Mouse (Mus musculus) embryo, embryonic 10.5 days (tissue): Measurements from ENCODE around the gene Mfsd6l.

ENCODE experiments used
- DNase-seq: peaks from one replicate; pipeline ENCODE4 v3.0.0-alpha.2; 2015; ENCODE audit warnings: low spot score

Mfsd6l gene

DNA sequence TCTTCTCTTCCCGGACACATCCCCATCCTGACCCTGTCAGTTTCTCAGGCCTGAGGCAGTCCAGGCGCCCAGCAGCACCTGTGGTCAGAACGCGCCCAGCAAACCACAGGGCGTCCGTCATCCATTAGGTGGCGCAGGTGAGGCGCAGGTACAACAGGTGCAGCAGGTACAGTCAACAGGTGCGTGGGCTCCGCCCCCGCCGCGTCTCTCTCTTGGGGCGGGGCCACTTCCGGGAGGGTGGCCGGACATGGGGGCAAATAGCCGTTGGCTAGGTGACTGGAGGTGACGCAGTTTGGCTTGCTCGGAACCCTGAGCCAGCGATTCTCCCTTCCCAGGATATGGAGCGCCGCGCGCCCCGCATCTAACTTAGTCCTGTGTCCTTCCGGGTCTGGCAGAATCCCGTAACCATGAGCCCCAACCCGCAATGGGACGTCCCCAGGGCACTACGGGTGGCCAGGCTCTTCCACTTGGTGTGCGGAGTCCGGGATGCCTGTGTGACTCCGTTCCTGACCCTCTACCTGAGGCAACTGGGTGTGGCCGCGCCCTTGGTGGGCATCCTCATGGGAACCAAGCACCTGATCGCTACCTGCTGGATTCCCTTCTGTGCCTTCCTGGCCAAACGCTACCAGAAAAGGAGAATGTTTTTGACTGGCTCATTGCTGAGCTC, at the start of gene Mfsd6l:
TSS of gene Mfsd6l (plus strand) at position 269 of the 667 bp plus-strand sequence.
- DNase-seq = no peak

DNA sequence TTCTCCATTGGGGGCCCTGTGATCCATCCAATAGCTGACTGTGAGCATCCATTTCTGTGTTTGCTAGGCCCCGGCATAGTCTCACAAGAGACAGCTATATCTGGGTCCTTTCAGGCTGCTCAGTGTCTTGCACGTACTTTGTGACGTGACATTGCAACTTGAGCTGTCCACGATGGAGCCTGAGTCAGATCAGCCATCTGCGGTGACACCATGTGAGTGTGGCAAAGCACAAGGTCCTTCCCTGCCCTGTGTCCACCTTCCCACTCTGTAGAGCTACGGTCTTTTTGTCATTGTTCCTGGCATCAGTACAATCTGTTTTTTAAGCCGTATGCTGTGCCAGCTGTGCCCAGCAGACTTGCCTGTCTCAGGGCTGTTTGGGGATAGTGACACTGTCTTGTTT, 48.7 kb upstream of the Mfsd6l start:
- DNase-seq = no peak

DNA sequence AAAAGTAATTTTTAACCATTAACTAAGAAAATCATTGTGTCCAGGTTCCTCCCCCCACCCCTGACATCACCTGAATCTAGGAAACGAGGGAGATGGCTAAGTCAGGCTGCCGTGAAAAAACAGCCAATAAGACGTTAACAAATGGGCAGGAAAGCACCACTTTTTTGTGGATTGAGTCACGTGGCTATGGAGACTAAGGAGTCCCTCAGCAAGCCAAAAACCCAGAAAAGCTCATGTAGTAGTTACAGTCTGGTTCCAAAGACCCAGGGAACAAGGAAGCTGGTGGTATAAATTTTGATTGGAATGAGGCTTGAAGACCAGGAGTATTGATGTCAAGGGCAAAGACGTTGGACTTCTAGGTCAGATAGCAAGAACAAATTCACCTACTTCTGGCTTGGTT, 47.4 kb upstream of the Mfsd6l start:
- no peak for DNase-seq

DNA sequence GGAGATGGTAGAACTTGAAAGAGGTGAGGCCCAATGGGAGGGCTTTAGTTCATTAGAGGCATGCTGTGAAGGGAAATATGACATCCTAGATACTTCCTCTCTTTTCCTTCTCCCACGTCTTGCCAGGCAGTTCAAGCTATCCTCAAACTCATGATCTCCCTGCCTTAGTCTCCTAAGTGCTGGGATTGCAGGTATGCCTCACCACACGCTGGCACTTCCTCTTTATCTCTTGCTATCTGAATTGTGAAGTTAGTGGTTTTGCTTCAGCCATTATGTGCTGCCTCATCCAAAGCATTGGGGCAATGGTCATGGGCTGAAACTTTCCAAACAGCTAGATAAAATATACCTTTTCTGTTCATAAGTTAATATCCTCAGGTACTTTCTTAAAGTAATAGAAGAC, 46.8 kb upstream of the Mfsd6l start:
- DNase-seq = no peak

DNA sequence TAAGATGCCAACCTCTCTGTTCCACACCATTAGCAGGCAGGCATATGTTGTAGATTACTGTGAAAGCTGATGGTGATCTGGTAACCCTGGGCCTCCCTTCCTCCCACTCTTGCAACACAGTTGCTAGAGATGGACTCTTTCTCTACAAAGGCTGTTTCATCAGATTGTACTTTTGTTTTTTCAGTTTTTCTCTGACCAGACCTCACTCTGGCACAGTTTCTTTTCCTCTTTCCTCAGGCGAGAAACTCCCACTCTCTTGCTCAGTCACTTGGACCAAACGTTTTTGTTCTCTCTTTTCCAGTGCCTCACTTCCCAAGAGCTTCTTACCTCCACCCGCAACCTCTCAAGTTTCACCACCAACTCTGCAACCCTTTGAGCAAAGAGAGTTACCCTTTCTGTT, 42.0 kb upstream of the Mfsd6l start:
- no peak for DNase-seq

DNA sequence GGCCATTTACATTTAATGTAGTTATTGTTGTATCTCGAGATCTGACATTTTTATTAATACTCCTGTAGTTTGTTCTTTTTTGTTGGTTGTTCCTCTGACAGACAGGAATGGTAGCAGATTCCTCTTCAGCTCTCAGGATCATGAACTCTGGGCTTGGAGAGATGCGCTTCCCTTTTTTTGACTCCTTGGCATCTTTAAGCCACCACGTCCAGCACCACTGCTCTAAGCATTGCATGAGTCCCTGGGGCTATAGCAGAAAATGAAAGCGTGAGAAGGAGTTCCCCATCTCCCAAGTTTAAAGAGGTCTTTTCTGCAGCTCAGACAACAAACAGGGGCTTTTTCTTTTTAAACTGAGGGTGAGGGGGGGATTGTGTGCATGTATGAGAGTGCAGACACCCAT, 36.6 kb upstream of the Mfsd6l start:
- DNase-seq = no peak

DNA sequence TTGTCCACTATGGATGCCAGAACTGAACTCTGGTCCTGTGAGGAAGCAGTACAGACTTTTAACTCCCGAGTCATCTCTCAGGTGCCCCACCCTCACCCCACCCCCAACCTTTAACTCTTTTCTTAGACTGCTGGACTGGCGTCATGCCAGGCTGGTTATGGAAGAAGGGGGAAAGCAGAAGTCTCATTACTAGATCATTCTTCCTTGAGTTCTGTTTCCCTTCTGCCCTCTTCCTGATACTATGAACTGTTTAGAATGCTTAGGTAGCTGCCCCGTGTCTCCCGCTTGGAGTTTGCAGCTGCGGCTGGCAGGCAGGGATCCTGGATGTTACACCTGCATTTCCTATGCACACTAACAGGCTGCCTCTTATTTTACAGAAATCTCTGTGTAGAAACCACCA, 36.2 kb upstream of the Mfsd6l start:
- no peak for DNase-seq

DNA sequence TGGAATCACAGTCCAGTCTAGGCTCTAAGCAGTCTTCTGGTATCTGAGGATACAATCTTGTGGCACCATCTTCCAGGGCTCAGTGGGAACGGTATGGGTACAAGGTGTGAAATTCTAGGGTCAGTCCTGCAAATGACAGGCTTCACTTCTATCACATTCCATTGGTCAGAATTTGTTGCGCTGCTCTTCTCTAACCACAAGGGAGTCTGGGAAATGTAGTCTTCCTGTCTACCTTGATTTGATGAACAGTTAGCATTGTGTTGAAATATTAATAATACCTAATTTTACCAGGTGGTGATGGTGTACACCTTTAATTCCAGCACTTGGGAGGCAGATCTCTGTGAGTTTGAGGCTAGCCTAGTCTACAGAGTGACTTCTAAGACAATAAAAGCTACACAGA, 35.5 kb upstream of the Mfsd6l start:
- no peak for DNase-seq

DNA sequence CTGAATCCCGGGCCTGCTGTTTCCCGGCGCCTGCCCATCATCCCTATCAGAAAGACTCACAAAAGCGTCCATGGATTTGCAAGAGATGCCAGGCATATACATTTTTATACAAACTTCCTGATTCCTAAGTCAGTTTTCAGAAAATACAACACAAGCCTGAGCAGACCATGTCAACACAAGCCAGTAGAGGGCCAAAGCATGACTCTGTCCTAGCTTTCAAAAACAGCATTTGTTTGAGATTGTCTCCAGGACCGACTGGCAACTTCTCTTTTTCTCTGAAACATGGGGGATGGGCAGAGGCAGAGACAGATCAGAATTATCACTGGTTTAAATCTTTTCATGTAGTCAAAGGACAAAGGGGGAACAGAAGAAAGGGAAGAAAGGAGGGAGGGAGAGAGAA, 34.6 kb upstream of the Mfsd6l start:
- DNase-seq = no peak

DNA sequence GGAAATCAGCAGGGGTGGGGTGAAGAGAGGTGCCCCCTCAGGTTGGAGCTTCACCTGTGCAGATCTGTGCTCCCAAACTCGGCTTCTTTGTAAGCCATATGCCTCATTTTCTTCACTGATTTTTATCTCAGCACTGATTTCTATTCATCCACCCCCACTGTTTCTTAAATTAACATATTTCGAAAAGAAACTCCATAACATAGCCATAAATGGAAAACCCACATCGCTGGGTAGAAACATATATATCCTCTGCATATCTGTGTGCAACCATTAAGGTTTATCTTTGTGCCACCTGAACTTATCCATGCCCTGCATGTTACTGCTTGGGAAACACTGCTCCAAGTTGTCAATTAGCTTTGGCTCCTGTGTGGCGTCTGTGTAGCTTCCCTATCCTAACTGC, 29.5 kb upstream of the Mfsd6l start:
- no peak for DNase-seq

DNA sequence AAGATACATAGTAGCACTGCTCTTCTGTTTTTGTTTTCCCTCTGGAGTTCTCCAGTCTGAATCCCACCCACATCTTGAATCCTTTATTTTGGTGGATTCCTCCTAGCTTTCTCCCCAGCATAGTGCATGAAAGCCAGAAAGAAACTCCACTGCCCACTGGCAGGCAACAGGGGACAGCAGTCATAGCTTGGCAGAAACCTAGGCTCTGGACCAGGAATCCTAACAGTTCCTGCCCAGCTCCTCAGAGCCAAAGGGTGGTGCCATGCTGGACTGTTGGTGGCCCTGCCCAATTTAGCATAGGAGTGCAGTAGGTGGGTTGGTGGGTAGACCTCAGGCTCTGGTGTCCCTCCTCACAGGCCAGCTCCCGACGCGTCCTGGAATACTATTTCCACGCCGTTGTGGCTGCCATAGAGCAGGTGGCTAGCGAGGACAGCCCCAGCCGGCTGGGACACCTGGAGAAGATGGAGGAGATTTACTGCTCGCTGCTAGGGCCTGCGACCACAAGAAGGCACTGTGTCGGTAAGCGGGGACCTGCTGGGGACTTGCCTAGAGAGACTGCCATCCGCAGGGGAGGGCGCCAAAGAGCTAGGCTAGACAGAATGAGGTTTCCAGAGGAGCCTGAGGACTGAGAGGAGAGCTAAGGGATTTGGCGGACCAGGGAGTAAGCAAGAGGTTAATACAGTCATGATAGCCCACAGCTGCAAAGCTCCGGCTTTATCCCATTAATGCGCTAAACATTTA, 24.8 kb upstream of the Mfsd6l start:
- peak; percentile 60 for DNase-seq

DNA sequence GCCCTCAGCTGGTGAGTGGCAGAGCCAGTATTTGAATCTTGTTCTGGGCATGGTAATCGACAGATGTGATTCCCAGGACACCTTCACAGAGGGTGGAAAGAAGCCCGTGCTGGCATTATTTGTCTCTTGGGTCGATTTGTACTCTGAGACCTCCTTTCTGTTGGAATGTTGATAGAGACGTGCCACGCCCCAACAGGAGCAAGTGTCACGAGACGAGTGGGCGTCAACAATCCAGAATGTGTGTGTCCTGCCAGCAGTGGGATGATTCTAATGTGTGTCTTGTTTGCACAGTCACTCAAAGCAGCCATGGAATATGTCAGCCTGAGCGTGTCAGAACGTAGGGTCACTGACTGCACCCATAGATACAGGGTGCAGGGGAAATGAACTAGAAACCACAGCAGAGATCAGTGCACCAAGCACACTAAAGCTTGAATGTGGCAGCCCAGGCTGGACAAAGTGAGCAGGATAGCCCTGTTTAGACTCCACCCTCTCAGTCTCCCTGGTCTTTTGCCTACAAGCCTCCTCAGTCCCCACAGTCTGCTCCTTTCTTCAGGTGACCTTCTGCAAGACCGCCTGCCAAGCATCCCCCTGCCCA, 23.9 kb upstream of the Mfsd6l start:
- no peak for DNase-seq

DNA sequence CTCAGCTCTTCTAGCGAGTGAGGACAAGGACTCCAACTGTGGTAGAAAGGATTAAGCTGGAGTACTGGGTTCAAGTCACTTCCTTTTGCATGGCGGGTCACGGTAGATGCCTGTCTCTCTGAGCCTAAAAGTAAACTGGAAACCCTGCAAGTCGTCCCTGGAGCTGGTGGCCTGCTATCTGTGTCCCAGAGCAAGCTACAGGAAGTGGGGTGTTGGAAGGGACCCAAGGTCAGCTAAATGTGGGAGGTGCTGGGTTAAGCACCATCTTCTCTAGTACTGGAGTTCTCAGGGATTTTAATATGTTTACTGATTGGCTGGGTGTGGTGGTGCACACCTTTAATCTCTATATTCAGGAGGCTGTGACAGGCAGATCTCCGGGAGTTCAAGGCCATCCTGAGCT, 23.2 kb upstream of the Mfsd6l start:
- DNase-seq = no peak

DNA sequence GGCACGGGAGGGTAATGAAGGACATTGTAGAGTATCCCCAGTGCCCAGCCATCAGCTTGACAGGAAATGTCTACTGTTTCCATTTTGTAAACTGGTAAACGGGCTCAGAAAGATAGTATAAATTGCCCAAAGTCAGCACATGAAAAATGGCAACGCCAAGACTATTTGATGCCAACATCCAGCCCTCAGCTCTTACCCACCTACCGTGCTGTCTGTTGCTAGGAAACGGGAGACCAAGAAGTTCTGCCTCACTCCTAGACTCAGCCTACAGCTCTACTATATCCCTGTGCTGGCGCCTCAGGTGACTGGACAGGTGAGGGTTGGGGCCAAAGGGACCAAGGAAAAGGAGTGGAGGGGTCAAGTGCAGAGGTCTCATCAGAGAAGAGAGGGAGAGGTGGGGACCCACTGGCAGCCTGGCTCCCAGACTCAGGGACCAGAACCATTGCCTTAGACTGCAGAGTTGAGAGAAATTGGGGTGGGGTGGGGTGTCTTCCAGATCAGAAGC, 22.0 kb upstream of the Mfsd6l start:
- no peak for DNase-seq

DNA sequence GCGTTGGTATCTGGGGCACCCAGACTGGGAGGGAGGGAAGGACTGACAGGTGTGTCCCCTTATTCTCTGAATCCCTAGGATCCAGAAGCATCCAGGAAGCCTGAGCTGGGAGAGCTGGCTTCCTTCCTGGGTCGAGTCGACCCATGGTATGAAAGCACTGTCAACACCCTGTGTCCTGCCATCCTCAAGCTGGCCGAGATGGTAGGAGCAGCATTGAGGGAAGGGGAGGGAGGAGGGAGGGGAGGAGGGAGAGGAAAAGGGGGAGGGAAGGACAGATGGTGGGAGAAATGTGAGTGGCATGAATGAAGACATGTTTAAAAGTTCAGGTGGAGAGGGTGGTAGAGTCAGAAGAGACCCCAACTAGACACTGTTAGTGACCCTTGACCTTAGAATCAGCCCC, 20.0 kb upstream of the Mfsd6l start:
- no peak for DNase-seq

DNA sequence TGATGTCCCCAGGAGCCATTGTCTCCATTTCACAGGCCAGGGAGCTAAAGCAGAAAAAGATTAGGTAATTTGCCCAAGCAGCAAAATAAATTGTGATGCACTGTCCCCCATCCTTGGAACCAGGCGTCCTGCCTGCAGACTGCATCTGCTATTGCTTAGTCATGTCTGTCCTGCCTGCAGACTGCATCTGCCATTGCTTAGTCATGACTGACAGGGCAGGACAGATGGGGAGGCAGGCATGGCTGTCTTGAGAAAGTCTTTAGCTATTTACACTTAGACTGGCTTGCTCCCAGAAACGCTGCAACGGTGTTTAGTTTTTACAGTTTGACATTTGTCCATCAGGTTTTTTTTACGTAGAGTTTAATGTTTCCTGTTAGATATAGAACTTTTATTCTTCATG, 19.5 kb upstream of the Mfsd6l start:
- peak; percentile 63 for DNase-seq

DNA sequence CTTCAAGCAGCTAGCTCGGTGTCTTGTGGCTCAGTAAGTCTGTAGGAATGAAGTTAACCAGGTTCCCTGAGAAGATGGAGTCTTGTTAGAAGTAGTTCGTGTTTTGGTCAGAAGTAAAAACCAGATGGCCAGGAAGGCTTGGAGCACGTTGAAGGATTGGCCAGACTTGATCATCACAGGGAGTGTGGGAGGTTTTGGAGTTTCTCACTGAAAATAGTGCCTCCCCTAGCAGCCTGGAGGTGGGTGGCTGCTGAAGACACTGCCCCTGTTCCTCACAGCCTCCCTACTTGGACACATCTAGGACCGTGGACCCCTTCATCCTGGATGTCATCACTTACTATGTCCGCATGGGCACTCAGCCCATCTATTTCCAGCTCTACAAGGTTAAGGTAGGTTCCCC, 16.4 kb upstream of the Mfsd6l start:
- DNase-seq = no peak

DNA sequence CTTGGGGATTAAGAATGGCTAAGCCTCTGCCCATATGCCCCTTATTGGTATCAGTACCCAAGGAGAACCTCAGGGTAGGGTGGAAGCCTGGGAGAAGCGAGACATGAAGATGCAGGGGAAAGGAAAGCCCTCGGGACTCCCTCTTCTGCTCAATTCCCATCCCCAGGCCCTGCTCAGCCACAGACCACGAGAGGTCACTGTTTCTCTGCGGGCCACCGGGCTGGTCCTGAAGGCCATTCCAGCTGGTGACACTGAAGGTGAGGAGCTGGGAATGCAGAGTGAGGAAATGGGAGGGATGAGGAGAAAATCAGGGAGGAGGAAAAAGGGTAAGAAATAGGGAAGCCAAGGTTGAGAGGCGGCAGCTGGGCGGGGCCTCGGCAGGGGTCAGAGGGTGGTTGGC, 11.4 kb upstream of the Mfsd6l start:
- DNase-seq = peak; percentile 64

DNA sequence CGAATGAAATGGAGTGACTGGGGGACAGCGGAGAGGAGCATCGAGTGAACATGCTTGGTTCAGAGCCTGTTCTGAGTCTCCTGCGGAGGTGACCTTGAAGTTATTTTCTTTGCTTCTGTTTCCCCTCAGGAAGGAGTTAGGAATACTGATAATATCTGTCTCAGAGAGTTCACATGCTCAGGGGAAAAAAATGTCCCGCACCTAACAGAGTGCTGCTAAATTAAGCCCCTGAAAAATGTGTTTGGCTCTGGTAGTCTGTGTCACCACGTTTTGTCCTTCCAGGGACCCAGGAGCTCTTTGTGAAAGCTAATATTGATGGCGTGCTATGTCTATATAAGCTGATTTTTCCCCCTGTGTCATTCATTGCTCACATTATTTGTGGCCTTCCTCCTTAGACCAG, 10.8 kb upstream of the Mfsd6l start:
- no peak for DNase-seq

DNA sequence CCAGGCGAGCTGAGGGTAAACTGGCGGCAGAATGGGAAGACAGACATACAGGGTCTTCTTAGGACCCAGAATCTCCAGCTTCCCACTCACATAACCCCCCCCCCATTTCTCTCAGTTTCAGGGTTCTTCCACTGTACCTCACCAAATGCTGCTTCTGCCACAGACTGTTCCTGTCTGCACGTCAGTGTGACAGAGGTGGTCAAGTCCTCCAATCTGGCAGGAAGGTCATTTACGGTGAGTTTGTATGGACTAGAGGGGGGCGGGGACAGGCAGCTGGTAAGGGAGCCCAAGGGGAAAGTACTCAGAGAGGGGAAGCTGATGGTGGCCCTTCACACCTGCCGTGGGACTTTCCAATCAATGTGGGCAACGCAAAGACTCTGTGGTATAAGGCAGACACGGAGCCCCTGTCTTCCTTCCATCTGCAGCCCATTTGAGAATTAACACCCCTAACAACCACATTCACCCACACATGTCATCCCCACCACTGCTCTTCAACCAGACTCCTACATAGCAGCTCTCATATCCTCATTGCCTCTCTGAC, 10.2 kb upstream of the Mfsd6l start:
- DNase-seq = no peak

DNA sequence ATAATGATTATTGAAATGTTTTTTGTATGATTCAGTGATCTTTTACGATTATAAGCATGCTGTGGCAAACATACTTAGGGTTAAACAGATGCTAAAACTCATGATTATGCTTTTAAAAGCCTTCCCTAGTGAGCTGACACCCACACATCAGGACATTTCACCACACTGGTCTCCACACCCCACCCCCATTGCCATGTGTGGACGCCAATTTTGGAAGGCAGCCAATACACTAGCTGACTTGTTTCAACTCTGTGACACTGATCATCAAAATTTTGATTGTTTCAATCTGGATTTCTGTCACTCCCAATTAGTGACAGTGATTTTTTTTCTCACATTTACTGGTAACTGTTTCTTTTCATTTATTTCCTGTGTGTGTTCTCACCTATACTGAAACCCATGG, 8.5 kb upstream of the Mfsd6l start:
- no peak for DNase-seq

DNA sequence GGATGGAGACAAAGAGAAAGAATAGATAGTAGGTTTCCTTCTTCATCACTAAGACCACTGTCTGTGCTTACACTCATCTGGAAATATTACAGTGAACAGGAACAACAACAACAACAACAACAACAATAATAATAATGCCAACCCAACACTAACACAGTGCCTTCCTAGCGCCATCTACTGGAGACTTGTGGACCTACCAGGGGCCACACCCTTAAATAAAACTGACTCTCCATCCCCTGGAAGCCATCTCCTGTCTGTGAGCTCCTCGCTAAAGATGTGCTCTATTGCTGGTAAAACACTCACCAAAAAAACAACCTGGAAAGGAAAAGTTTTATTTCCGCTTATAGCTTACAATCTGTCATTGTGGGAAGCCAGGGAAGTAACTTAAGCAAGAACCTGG, 6.4 kb upstream of the Mfsd6l start:
- no peak for DNase-seq

DNA sequence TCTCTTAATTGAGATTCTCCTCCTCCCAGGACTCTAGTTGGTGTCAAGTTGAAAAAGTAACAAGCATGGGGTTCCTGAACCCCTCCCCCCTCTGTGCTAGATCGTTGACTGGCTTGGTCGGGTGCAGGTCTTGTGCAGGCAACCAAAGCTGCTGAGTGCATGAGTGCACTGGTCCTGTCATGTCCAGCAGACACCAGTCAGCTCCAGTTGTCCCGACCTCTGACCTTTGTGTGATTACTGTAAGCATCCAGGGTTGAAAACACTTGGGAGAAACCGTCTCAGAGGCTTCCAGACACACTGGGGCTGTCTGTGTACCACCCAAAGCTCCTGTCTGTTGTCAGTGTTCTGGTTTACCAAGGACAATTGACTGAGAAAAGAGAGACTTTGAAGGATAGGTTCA, 5.6 kb upstream of the Mfsd6l start:
- DNase-seq = no peak
